Mouse (Mus musculus) testis, adult 2 months (tissue): ENCODE measurements around the gene Rasl10b.

Source experiments
- CTCF ChIP-seq: fragments of 200-500 bp; IDR thresholded peaks from 2 replicates; pipeline ENCODE4 v1.5.1; 2012; ENCODE audit warnings: low read depth, mild to moderate bottlenecking, inconsistent platforms, low read length, moderate library complexity; ENCODE audit not compliant: control insufficient read depth, insufficient read depth, insufficient replicate concordance
- POLR2A ChIP-seq: fragments of 200-500 bp; IDR thresholded peaks from 2 replicates; pipeline ENCODE4 v1.6.1; 2012; ENCODE audit warnings: low read depth, mild to moderate bottlenecking, inconsistent platforms, low read length, moderate library complexity; ENCODE audit not compliant: control insufficient read depth

DNA sequence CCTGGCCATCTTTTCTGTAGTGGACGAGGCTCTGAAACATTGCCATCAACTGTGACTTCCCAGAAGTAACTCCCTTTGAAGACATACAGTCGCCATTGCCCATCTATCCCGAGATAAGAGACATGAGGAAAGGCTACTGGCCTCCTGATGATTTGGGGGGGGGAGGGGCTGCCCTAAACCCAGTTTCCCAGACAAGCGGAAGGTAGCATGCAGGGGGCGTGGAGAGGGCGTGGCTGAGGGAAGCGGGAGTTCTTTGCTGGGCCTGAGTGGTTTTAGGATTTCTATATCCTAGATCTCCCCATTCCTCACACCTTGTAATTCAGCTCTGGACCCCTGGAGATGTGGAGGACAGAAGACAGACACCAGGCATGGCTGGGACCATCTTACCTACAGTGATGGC is 34.9 kb downstream of the Rasl10b start:
- TF ChIP-seq POLR2A (no peak), CTCF (no peak)
